Mouse (Mus musculus) frontal cortex, adult (tissue): Measurements from ENCODE around the gene Tfap2a.

Source experiments
- ATAC-seq: cut with Nextera tagmentation; 2 replicates; pipeline ENCODE4 v1.9.2; 2017; ENCODE audit warnings: mild to moderate bottlenecking, moderate library complexity, mixed read lengths; ENCODE audit not compliant: low TSS enrichment

Tfap2a gene

DNA sequence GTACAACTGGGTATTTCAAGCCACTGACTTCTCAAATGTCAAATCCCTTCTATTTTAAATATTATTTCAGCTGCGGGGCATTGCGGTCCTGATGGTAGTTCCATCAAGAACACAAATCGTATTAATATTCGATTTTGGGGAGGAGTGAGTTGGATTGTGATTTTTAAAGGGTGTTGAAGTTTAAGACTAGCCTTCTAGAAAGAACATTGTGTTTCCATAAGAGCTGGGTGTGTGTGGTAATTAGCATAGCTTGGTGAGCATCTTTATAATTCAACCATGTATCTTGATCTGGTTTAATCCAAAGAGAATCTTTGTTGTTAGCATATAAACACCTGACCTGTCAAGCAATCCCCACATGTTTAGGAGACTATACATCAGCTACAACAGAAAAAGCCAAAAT lies 24.9 kb downstream of the Tfap2a start:
- ATAC-seq: no peak

DNA sequence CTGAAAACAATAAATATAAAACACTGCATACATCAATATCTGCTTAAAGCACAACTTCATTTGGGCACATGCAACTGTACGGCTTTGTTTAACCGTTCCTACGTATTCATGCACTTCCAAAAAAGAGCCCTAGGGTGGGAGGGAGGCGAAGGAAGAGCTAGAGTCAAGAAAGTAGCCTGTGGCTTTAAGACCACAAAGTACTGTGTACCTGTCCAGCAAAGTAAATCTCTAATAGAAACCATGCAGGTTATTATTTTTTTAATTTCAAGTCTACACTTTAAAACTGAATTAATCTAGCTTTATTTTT lies 25.7 kb downstream of the Tfap2a start:
- no peak for ATAC-seq

- no peak for ATAC-seq
Measured at GRCm38 (mm10) chr13:40711661-40712525, 26.3 kb downstream of the Tfap2a start.

- no peak for ATAC-seq
Measured at GRCm38 (mm10) chr13:40710062-40710342, 28.2 kb downstream of the Tfap2a start.

DNA sequence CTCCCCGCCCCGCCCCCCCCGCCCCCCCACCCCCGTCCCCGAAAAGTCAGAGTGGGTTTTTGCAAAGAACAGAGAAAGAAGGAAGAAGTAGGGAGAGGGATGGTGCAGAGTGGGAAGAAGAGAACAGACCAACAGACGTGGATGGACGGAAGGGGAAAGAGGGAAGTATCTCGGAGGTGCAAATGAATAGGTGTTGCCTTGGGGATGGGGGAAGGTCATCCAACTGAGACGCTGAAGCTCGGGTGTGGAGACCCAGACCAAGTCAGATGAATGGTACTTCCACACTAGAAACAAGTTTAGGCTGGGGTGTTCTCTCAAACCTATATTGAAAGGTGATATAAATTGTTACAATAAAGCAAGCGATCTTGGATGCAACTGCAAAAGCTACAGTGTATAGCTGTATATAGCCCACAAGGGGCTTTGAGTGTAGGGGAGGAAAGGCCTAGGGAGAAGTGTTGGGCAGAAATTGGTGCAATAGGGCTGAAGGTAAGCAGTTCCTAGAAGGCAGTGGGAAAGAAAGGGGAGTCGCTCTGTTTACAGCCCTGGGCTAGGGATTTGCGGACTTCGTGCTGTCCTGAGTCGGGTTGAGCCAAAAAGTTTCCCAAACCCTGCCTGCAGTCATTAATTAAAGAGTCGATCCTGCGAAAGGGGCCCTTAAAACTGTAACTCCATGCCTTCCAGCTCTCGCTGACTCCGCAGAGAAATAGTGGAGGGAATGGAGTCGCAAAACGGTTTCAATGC lies 28.7 kb downstream of the Tfap2a start:
- no peak for ATAC-seq

- no peak for ATAC-seq
Measured at GRCm38 (mm10) chr13:40708913-40709312, 29.3 kb downstream of the Tfap2a start.

DNA sequence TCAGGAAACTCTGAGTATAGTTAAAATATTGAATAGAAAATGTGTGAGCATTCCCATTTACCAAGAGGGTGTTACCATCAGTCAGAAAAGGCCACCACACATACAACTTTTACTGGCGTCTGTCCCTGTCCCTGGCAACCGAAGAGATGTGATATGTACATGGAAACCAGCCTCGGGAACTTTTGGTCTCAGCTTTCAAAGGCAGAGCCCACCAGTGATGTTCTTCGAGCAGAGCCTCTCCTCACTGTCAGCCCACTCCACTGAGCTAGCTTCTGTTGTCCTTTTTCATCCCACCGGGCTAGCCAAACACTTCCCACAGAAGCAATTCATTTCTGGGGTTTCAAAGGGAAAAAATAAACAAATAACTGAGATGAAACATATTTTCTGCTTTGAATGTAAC lies 29.9 kb downstream of the Tfap2a start:
- no peak for ATAC-seq

- no peak for ATAC-seq
Measured at GRCm38 (mm10) chr13:40707646-40708045, 30.5 kb downstream of the Tfap2a start.

GRCm38 (mm10) chr13:40706612-40707011 lies 31.6 kb downstream of the Tfap2a start:
- ATAC-seq: no peak

GRCm38 (mm10) chr13:40705821-40706425 lies 32.3 kb downstream of the Tfap2a start:
- no peak for ATAC-seq

- no peak for ATAC-seq
Measured at GRCm38 (mm10) chr13:40704864-40705455, 33.2 kb downstream of the Tfap2a start.

- no peak for ATAC-seq
Measured at GRCm38 (mm10) chr13:40703982-40704501, 34.1 kb downstream of the Tfap2a start.

DNA sequence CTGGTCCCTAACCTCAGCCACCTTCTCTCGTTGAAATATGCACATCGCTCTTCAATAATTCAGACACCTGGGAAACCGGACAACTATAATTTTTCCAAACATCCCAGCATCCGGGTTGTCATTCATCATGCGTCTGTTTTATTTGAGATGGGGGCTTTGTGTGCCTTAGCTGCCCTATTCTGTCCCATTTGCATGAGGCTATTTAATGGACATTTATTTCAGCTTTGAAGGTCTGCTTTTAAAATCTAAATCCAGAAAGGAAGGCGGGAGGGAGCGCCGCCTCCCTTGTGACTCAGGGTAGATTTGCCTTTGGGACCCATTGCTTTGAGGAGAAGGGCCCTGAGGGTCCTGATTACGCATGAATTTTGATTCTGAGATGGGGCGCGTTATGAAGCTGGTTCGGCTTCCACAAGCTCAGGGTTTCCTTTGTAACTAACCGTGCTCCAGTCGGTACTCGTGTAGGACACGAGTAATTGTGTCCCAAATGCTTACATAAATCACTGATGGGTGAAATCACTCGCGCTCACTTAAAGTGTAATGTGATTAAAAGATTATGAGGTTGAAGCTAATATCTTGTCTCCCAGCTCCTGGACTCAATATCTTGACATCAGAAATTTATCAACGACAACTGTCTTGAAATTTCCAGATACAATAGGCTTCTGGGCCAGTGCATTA lies 34.9 kb downstream of the Tfap2a start:
- ATAC-seq: no peak

- no peak for ATAC-seq
Measured at GRCm38 (mm10) chr13:40702361-40703122, 35.6 kb downstream of the Tfap2a start.

GRCm38 (mm10) chr13:40701691-40702090 lies 36.5 kb downstream of the Tfap2a start:
- no peak for ATAC-seq

GRCm38 (mm10) chr13:40685790-40686189 lies 52.4 kb downstream of the Tfap2a start:
- no peak for ATAC-seq

DNA sequence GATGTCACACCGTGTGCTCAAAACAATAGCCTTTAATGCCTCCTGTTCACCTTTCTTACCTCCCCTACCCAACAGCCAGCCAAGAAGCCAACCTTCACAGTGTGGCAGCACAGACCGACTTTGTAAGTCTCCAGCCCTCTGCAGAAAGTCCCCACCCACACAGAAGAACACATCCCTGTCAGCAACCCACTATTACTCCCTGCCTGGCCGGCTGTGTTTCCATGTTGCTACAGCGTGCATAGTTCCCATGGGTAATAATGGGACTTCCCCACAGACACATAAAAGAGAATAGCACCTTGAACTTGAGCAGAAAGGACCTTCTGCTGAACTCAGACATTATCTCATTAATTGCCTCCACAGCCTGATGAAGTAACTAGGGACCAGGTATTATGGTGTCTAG lies 61.4 kb downstream of the Tfap2a start:
- no peak for ATAC-seq
